Mouse (Mus musculus): ENCODE results near the gene Prl7c1.
"Not testable (repeated sequence)": the region's sequence is repeated elsewhere in the genome, so short reads cannot be mapped to it uniquely, and the experiment has no call there.

The Prl7c1 gene

DNA sequence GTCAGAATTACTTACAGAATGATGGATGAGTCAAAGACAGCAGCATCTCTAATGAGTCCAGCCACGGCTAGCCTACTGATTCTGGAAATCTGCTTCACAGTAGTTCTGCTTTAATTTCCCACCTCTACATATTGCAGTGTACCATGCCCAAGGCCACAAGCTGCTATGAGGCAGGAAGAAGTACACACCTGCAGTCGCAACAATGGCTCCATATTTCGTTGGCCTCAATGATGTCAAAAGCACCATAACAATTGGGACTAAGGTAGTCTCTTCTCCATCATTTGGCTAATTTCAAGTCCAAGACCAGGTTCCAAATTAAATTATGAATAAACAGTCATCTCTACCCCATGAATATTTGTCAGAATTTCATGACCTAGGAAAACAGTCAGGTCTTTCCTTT lies at the start of gene Prl7c1:
Gene Prl7c1 (minus strand): TSS at position 101 of the 400 bp plus-strand sequence.
- not testable (repeated sequence) for DNase-seq

GRCm38 (mm10) chr13:27802765-27803164 lies 22.2 kb upstream of the Prl7c1 start:
- DNase-seq: no peak

DNA sequence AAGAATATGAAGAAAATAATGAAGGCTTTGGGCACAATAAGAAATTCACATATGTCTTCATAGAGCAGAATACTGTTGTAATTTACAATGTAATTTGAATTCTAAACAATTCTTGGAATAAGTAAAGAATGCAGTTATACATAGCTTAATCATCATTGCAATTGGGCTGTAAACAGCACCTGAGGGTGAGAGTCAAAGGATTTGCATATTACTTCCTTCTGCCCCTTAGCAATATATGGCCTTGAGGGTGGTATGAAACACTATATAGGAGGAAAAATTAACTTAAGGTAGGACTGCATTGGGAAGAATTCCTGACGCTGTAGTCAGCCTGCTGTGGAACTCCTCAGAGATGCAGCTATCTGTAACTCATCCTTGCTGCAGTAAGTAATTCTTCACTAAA lies 20.8 kb upstream of the Prl7c1 start, which contains the start of gene Prl2a1:
Gene Prl2a1 (plus strand): TSS at position 301 of the 400 bp plus-strand sequence.
- no peak for DNase-seq

- DNase-seq: no peak
Measured at GRCm38 (mm10) chr13:27799303-27799702, 18.7 kb upstream of the Prl7c1 start.

GRCm38 (mm10) chr13:27734512-27735186 lies 46.0 kb downstream of the Prl7c1 start:
- no peak for DNase-seq

DNA sequence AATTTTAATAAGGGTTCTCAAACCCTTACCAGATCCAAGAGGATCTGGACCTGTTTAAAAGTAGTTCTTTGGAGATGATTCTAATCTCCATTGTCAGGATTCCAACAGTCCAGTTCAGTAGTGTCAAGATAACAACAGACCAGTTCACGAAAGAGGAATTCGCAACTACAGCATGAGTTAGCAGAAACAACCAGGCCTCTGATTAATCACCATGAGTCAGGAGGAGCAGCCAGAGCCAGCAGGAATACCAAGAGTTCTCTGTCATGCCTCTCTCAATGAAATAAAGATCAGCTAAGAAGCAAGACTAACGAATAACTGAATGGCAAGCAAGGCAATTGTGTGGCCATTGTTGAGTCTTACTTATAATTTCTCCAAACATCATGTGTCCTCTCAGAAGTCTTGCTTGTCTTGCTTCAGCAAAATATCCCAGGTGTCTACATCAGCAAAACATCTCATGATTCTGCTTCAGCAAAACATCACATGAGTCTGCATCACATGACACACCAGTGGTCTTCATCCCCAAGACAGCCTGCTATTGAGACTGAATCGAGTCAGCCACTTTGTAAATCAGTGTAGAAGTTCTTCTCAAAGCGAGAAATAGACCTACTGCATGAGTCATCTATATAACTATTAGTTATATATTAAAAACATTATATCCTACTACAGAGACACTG lies 50.2 kb downstream of the Prl7c1 start:
- DNase-seq: not testable (repeated sequence)

DNA sequence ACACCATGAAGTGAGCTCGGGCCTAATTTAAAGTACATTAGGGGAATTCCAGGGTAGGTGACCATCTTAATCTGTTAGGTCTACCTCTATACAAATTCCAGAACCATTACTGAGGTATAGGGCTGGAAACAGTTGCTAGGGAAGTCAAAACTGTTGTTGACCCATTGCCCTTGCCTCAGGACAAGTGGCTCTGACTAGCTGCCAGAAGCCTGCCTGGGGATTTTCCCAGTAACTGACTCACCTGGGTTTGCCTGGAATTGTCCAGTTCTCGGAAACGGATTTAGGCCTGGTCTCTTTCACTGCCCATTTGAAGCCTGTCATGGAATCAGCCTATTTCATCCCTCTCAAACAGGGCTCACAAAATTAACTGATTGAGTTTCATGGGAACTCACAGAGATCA lies 55.5 kb downstream of the Prl7c1 start:
- not testable (repeated sequence) for DNase-seq
